Mouse (Mus musculus) small intestine, adult 2 months (tissue): Measurements from ENCODE around the gene Kdm4b.

Experiments used
- CTCF ChIP-seq: fragments of 200-500 bp; IDR thresholded peaks from 2 replicates; pipeline ENCODE4 v1.5.1; 2012; ENCODE audit warnings: low read depth, mild to moderate bottlenecking, control low read depth, inconsistent platforms, low read length, moderate library complexity, mixed read lengths; ENCODE audit not compliant: insufficient replicate concordance, insufficient read length; ENCODE audit errors: extremely low read depth
- POLR2A ChIP-seq: fragments of 200-500 bp; IDR thresholded peaks from 2 replicates; pipeline ENCODE4 v1.6.1; 2012; ENCODE audit warnings: low read depth, mild to moderate bottlenecking, control low read depth, inconsistent platforms, low read length, moderate library complexity

GRCm38 (mm10) chr17:56382997-56383396 is 57.1 kb downstream of the Kdm4b start:
- TF ChIP-seq POLR2A (no peak), CTCF (no peak)
